ENCODE assay signal across 9 mouse cellular contexts in the genomic region with DNA sequence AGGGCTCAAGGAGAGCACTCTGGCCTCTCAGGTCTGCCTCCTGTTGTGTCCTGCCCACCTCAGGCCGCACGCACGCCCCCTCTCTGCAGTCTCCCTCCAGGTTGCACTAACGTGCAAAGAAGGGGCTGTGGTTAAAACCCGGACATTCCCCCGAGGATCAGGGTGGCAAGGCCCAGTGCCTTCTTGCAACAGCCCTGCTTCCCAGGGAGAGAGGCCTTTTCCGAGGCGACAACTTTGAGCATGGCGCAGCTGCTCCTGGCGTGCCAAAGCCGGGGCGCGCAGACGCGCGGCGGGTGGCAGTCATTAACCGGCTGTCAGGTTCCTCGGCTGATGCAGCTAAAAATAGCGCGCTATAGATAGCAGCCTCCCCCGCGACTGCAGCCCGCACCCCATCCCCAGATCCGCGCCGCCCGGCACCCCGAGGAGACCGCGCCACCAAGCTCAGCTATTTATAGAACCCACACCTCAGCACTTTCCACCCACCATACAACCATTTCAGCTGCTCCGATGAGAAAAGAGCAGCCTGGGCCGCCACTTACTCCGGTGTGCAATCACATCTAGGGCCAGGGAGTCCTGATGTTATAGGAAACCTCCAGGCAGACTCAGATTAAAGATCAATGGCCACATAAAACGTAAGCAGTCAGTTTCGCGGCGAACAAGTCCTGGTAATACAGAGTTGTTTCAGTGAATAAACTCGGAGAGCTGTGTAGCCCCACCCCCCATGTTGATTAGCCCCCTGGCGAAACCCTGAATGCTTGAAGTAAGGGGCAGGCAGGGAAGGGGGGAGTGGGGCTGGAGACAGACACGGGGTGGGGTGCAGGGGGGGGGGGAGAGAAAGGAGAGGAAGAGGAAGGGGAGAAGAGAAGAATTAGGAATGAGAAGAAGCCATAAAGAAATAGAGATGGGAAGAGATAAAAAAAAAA. TPM values are rescaled to one million over a fixed set of nuclear protein-coding genes. Genes with fewer than 3 reads are reported as not detected.
DNase-seq lines count a peak whose midpoint lies in the region; ATAC-seq and TF ChIP-seq lines count a peak whose summit lies in the region.
"Had no signal": no experiment of that assay in that cellular context is flagged by ENCODE, and none has a peak within 500 bp of the region (broad histone marks: within the 10 kb centered on the region; RNA-seq: fewer than 3 reads in every experiment).

No protein-coding gene starts in this region.

- DNase-seq in lung, postnatal 25 days (ENCODE audit: low spot score) = no peak
- DNase-seq in embryonic facial prominence, embryonic 14.5 days (ENCODE audit: low spot score) = peak; percentile 83
- DNase-seq in heart, adult 9 months (ENCODE audit: low spot score in 2 of 2) = peak; percentile 59 to 67
- DNase-seq in kidney, postnatal 4 days = peak; percentile 48 to 67
- DNase-seq in liver, embryonic 14.5 days (ENCODE audit: low read depth in 3 of 3, low spot score in 3 of 3) = no peak
- DNase-seq in retina, postnatal 1 day = peak; percentile 80
- DNase-seq in urinary bladder, adult 2 months (ENCODE audit: low spot score) = no peak

- H3K9me3 ChIP-seq in lung, embryonic 15.5 days = no peaks in the 10 kb centered on the region
- H3K9me3 ChIP-seq in embryonic facial prominence, embryonic 14.5 days (ENCODE audit: control insufficient read depth, low read length) = no peaks in the 10 kb centered on the region
- no peaks in the 10 kb centered on the region for H3K9me3 ChIP-seq in liver, embryonic 14.5 days (ENCODE audit: control insufficient read depth, low read length)

- no peak for TF ChIP-seq CTCF in liver, embryonic 14.5 days (IDR thresholded peaks at IDR 0.05; ENCODE audit: low read depth)

- peak overlapping the region; percentile 24; the same call in 1 of the 2 replicates for H3K9ac ChIP-seq in lung, embryonic 15.5 days
- H3K9ac ChIP-seq in embryonic facial prominence, embryonic 14.5 days (ENCODE audit: low read depth, low read length) = peak overlapping the region; percentile 50
- no peak overlapping the region for H3K9ac ChIP-seq in liver, embryonic 14.5 days (replicated peaks)

- H3K4me3 ChIP-seq in lung, embryonic 15.5 days = peak overlapping the region; percentile 38
- H3K4me3 ChIP-seq in embryonic facial prominence, embryonic 14.5 days (ENCODE audit: low read depth, low read length) = peak overlapping the region; percentile 38
- peak overlapping the region in 1 of 2 experiments; percentile 7; a peak in 2 of 4 replicates for H3K4me3 ChIP-seq in liver, embryonic 14.5 days (ENCODE audit: insufficient read depth in 1 of 2, low read depth in 2 of 2, low read length in 2 of 2)

- H3K27me3 ChIP-seq in lung, embryonic 15.5 days = peaks cover 7% of the 10 kb centered on the region; the same call in 1 of the 2 replicates
- no peaks in the 10 kb centered on the region for H3K27me3 ChIP-seq in embryonic facial prominence, embryonic 14.5 days (replicated peaks; ENCODE audit: control insufficient read depth, insufficient read depth, low read length)
- peaks cover 8% of the 10 kb centered on the region for H3K27me3 ChIP-seq in liver, embryonic 14.5 days (ENCODE audit: control insufficient read depth, insufficient read depth, low read length)
- H3K27me3 ChIP-seq: Patski had no signal

- peak overlapping the region; percentile 86 for H3K4me2 ChIP-seq in lung, embryonic 15.5 days
- peak overlapping the region; percentile 68 for H3K4me2 ChIP-seq in embryonic facial prominence, embryonic 14.5 days (ENCODE audit: low read depth, low read length)
- peak overlapping the region; percentile 46 for H3K4me2 ChIP-seq in liver, embryonic 14.5 days (ENCODE audit: low read depth)

- peaks cover 27% of the 10 kb centered on the region for H3K4me1 ChIP-seq in lung, embryonic 15.5 days
- H3K4me1 ChIP-seq in embryonic facial prominence, embryonic 14.5 days (ENCODE audit: control insufficient read depth, insufficient read depth, low read length) = peaks cover 31% of the 10 kb centered on the region
- 0 out of 4 replicates have a peak, but pooled peaks cover 0 to 2% of the 10 kb centered on the region in 2 experiments for H3K4me1 ChIP-seq in liver, embryonic 14.5 days (replicated peaks; ENCODE audit: control insufficient read depth in 2 of 2, insufficient read depth in 2 of 2, low read length in 1 of 2)

- 1% methylated on average over 41 of the region's 41 CpGs for WGBS in lung, embryonic 15.5 days
- WGBS in embryonic facial prominence, embryonic 14.5 days = 3% methylated on average over 37 of the region's 41 CpGs
- 2% methylated on average over 41 of the region's 41 CpGs for WGBS in liver, embryonic 14.5 days (ENCODE audit: insufficient replicate concordance)

- no peaks in the 10 kb centered on the region for H3K36me3 ChIP-seq in lung, embryonic 15.5 days
- no peaks in the 10 kb centered on the region for H3K36me3 ChIP-seq in embryonic facial prominence, embryonic 14.5 days (ENCODE audit: control insufficient read depth, insufficient read depth, low read length)
- H3K36me3 ChIP-seq in liver, embryonic 14.5 days (replicated peaks; ENCODE audit: control insufficient read depth, insufficient read depth, low read depth) = no peaks in the 10 kb centered on the region

- ATAC-seq in lung, embryonic 15.5 days (ENCODE audit: borderline replicate concordance, extremely low read depth, low FRiP score, low TSS enrichment) = peak; percentile 39; the same call in 1 of the 2 replicates
- peak; percentile 67 for ATAC-seq in embryonic facial prominence, embryonic 14.5 days (ENCODE audit: low read depth)
- ATAC-seq in liver, embryonic 14.5 days (ENCODE audit: insufficient read depth) = no peak
- ATAC-seq: Patski had no signal

- no peak for TF ChIP-seq EP300 in liver, embryonic 14.5 days (IDR thresholded peaks at IDR 0.05; ENCODE audit: low read depth)

- no peak overlapping the region for H3K27ac ChIP-seq in lung, embryonic 15.5 days
- H3K27ac ChIP-seq in embryonic facial prominence, embryonic 14.5 days (replicated peaks; ENCODE audit: low read depth, low read length) = peak overlapping the region; percentile 42
- no peak overlapping the region for H3K27ac ChIP-seq in liver, embryonic 14.5 days

RNA-seq across cellular contexts. Expression of a gene that starts 50.9 kb away (rescaled TPM):
- polyA plus RNA-seq in lung, embryonic 15.5 days (2015; fragmentation: Nextera tagmentation; extraction: Ambion mirVana) = 8.1 and 9.3 TPM in 2 replicates
- polyA plus RNA-seq in embryonic facial prominence, embryonic 14.5 days (2014; fragmentation: Nextera tagmentation; extraction: Ambion mirVana) = 9.2 and 9.8 TPM in 2 replicates
- 4.4 and 6.0 TPM in 2 replicates for polyA plus RNA-seq in liver, embryonic 14.5 days (2012; rRNA removed)
- polyA plus RNA-seq in liver, embryonic 14.5 days (2014; fragmentation: Nextera tagmentation; extraction: Ambion mirVana) = 6.4 and 8.5 TPM in 2 replicates
- 10.3 and 11.3 TPM in 2 replicates for polyA plus RNA-seq in urinary bladder, adult 2 months (2012; rRNA removed)

RNA-seq across cellular contexts. Expression of a gene that starts 52.3 kb away (rescaled TPM):
- polyA plus RNA-seq in lung, embryonic 15.5 days (2015; fragmentation: Nextera tagmentation; extraction: Ambion mirVana) = 2.1 and 2.2 TPM in 2 replicates
- 9.6 and 9.8 TPM in 2 replicates for polyA plus RNA-seq in embryonic facial prominence, embryonic 14.5 days (2014; fragmentation: Nextera tagmentation; extraction: Ambion mirVana)
- polyA plus RNA-seq in liver, embryonic 14.5 days (2012; rRNA removed) = 0.25 and 0.36 TPM in 2 replicates
- 0.16 and 0.20 TPM in 2 replicates for polyA plus RNA-seq in liver, embryonic 14.5 days (2014; fragmentation: Nextera tagmentation; extraction: Ambion mirVana)
- 2.0 and 3.3 TPM in 2 replicates for polyA plus RNA-seq in urinary bladder, adult 2 months (2012; rRNA removed)

Comparison
In these comparisons a context has a peak if more than half of its experiments do, and no peak if none do; other contexts are left out.
1. DNase-seq: peak in embryonic facial prominence, embryonic 14.5 days (single experiment), heart, adult 9 months (2 of 2), kidney, postnatal 4 days (2 of 2) and retina, postnatal 1 day (single experiment); none in lung, postnatal 25 days (single experiment), liver, embryonic 14.5 days (0 of 3) and urinary bladder, adult 2 months (single experiment).
2. Peak in every context shown above with its lines, with median percentiles within 50 percentile points of each other: H3K4me2 ChIP-seq.